Mouse (Mus musculus) heart, postnatal 25 days (tissue): Measurements from ENCODE around the gene Pola2. TPM values are rescaled to one million over a fixed set of nuclear protein-coding genes. Genes with fewer than 3 reads are reported as not detected.

Source experiments
- DNase-seq: peaks from one replicate; pipeline ENCODE4 v3.0.0; 2022; ENCODE audit warnings: low spot score
- intact Hi-C: fragments of 180-260 bp; cut with DNase I; formaldehyde crosslinking; loops from one replicate; pipeline ENCODE4 v1.15.1; 2025
- total RNA-seq, 2 experiments: library from RNA; stranded (reverse); gene quantifications; 2 replicates each; pipeline ENCODE4 v1.2.3; 2021

Pola2 gene
- total RNA-seq = 10 to 100 TPM in 1 of 2 experiments, 1 to 10 TPM in 1; 8.9 to 11.2 TPM

DNA sequence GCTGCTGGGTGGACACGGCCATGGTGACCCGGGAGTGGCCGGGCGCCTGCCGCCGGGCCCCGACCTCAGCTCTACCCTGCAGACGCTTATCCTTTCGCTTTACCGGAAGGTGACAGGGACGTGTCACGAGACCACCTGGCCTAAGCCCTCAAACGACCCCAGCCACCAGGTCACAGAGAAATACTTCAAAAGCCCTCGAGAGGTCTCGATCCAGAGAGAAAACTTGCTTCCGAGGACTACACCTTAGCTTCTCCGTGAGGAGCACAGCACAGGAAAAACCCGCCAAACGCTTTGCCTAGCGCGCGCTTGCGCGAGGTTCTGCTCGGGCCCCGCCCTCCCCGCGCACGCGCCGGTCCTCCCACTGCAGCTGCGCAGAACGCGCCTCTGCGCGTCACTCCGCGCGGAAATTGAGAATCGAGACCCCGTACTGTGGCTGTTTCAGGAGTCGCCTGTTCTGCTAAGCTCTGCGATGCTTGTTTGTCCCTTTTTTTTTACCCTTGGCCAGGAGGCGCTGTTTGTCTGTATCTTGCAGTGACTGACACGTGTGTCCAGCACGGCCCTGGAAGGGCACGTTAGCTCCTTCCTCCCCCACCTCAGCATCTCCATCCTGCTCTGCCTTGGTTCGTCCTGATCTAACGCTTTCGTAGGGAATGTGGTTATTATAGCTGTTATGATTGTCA lies at the start of gene Pola2:
Pola2 (minus strand) TSS at position 320 of the 680 bp plus-strand sequence.
- peak; percentile 77 for DNase-seq
- intact Hi-C loops = no loop called here

DNA sequence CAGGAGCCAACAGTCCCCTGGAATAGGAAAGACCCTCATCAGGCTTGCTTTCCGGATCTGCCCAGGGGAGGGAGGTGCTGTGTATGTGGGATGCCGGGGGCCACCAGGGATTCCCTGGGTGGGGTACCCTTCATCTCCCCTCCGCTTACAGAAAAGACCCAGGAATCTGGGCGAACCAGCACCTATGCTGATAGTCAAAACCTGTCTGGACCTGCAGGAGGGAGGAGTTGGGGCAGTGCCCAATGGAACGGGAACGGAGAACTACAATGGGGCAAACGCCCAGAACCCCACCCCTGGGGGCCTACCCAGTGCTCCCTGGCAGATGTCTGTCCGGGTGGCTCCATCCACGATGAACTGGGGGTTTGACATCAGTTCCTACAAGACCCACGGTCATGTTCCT lies 49.7 kb upstream of the Pola2 start:
- no peak for DNase-seq
- intact Hi-C loops = no loop called here

DNA sequence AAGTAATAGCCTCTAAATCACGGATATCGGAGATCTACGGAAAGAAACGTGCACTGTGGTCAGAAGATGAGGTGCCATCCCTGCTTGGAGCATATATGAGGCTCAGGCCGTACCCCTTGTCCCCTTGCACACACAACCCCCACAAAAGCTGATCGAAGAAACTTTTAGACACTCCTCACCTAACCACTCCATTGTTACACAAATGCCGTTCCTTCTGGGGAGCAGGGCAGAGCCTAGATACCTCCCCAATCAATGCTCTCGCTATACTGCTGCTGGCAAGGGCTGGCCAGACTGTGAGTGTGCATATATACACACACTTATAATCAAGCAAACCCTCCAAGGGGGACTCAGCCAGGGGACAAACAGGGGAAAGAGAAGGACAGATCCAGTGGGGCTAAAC lies 45.1 kb upstream of the Pola2 start:
- intact Hi-C loops = no loop called here
- DNase-seq = no peak

DNA sequence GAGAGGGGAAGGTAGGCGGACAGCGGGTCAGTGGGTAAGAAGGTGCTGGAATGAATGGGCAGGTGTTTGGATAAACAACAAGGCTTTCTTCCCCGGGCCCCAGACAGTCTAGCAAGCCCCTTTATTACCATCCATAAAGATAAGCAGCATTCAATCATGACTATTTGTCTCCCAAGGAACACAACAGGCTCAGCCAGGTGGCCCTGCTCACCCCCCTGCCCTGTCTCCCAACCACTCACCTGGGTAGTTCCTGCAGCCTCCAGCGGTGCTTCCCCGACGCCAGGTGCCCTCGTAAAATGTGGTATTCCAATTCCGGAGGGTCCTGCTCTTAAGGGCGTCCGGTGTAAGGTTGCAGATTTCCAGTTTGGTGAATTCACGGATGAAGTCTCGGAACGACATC lies 43.0 kb upstream of the Pola2 start:
- intact Hi-C loops = no loop called here
- no peak for DNase-seq

DNA sequence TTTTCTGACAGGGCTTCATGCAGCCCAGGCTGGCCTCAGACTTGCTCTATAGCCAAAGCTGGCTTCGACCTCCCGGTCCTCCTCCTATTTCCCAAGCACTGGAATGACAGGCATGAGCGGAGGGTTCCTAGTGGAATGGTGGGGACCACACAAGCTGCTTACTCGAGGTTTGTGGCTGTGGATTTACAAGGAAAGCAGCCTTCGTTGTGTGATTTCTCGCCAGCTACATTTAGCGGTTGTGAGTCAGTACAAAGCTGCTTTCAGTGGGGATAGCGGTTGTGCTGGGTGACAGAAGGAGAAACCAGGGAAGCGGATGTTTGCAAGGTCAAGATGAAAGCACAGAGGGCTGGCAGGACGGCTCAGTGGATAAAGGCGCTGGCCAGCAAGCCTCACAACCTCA lies 41.5 kb upstream of the Pola2 start:
- intact Hi-C loops = no loop called here
- no peak for DNase-seq

DNA sequence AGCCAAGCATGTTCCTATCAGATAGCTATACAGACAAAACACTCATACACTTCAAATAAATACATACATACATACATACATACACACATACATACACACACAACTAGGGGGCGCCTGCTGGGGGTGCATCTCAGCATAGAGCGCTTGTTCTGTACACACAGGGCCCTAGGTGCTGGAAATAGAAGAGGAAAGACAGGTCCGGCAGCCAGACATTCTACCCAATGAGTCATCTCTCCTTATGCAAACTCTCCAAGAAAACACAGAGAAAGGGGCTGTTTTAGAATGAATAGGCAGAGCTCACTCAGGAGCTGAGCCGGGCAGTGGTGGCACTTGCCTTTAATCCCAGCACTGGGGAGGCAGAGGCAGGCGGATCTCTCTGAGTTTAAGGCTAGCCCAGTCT lies 36.0 kb upstream of the Pola2 start:
- no peak for DNase-seq
- intact Hi-C loops = no loop called here

DNA sequence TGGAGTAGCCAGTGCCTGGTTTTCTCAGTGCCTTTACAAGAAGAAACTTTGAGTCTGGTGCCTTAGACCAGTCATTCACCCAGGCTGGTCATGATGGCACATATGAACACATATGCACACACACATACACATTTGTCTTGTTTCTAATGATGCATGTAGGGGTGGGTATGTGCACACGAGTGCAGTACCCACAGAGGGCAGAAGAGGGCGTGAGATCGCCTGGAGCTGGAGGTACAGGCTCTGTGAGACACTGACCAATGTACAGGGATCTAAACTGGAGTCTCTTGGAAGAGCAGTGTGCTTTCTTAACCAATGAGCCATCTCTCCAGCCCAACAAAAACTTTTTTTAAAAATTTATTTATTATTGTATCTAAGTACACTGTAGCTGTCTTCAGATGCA lies 34.2 kb upstream of the Pola2 start:
- DNase-seq = no peak
- intact Hi-C loops = no loop called here

DNA sequence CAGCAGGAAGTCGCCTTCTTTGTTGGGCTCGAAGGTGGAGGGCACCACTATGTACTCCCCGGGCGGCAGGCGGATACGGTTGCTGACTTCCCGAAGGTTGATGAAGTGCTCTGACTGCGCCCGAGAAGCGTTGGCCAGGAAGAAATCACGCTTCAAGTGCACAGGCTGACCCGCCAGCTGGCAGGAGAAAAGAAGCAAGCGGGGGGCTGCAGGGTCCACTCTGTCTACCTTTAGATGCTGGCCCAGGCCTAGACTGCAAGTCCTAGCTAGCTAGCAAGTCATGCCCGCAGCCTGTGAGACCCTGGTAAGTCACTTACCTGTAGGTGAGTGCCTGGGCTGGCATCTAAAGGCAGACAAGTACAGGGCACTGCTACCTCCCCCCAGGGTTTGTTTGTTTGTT lies 30.7 kb upstream of the Pola2 start:
- intact Hi-C loops = no loop called here

DNA sequence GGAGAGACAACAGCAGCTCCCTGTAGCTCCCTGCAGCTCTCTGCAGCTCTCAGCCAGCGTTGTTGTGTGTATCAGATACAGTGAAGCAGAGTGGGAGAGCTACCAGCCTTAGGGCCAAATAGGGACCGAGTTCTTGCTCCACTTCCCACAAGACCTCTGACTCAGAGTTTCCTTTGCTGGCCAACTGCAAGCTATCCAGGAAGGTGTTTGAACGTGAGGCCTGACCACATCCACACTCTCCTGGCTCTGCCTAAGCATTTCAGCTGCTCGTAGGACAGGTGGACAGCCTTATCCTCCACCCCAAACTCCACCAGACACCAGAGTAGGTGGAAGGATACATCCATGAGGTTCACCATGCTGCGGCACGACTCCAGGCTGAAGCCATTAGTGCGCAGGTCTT lies 28.0 kb upstream of the Pola2 start:
- intact Hi-C loops = no loop called here
- no peak for DNase-seq

More for the DNA sequence above, 30.7 kb upstream of the Pola2 start:
- no peak for DNase-seq

DNA sequence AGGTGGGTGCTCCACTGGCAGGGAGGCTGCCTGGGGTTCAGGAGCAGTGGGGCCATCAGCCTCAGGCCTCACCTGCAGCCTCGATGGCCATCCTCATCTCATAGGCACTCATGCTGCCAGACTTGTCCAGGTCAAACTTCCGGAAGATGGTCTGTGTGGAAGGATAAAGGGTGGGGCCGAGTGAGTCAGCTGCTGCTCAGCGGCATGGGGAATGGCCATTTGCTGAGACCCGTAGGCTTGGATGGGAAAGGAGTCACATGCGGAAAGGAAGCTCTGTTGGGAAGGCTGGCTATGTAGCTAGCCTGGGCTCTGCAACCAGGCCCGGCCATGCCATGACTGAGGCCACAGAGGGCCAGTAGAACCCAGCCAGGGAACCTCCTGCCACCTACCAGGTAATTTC lies 27.5 kb upstream of the Pola2 start:
- intact Hi-C loops = no loop called here

DNA sequence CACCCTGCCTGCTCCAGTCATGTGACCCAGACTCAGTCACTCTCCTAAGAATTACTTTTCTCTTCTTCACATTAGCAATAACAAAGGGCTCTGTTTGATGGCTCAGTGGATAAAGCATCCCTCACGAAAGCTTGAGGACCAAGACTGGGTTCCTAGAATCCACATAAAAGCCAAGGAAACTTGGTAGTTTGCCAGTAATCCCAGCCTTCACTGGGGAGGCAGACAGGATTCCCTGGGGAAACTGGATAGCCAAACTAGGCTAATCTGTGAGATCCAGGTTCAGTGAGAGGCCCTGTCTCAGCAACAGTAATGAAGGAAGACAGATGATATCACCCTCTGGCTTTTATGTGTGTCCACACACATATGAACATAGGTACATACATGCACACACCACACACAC lies 26.9 kb upstream of the Pola2 start:
- DNase-seq = no peak
- intact Hi-C loops = no loop called here

More for the DNA sequence above, 27.5 kb upstream of the Pola2 start:
- no peak for DNase-seq

DNA sequence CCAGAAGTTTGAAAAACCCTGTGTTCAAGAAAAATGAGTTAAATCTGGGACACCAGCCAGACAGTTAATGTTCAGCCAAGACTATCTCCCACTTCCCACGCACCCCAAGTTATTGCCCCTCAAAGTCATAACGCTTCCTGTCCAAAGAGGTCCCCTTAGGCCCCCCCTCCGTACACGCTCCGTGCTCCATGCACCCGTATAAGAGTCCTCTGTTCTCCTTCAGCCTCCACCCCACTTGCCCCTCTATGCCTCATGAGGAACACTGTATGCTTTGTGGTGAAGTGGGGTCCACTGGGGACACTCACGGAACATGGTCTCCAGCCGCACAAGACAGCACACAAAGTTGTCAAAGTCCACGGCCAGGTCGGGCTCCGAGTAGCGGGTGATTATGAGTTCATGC lies 26.0 kb upstream of the Pola2 start:
- DNase-seq = no peak
- intact Hi-C loops = no loop called here

DNA sequence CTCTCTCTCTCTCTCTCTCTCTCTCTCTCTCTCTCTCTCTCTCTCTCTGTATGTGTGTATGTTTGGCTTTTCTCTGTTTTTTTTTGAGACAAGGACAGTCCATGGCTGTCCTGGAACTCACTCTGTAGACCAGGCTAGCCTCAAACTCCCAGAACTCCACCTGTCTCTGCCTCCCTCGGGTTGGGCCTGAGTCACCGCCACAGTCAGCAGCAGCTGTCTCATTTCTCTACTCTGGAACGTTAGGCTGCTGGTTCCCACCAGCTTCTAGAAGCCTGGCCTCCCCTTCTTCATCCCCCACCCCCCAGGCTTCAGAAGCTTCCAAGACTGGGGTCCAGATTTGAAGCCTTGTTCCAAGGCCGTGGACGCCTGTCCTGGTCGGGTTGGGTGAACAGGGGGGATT lies 25.6 kb upstream of the Pola2 start:
- intact Hi-C loops = no loop called here
- DNase-seq = no peak

DNA sequence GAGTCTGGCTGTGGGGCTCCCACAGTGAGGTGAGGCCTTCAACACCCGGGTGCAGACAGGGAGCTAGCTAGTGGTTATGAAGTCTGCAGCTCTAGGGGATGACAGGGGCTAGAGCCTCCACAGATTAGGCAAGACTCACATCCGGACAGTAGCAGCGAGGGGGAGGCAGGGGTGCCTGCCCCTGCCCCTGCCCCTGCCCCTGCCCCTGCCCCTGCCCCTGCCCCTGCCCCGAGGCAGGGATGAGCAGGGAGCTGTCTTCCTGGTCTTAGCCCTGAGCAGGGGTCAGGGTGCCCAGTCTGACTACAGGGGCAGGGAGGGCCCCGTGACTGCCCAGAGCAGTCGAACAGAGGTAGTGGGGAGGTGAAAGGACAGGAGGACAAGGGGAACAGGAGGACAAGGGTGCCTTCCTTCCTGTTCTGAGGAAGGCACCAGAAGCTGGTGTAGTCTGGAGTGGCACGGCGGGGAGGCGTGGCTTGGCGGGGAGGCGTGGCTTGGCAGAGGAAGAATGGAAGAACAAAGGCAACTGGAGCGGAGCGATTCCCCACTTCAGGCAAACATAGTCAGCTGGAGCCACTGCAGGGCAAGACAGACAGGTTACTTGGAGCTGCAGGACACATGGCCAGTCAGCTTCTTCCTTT lies 24.9 kb upstream of the Pola2 start:
- no peak for DNase-seq
- intact Hi-C loops = no loop called here

DNA sequence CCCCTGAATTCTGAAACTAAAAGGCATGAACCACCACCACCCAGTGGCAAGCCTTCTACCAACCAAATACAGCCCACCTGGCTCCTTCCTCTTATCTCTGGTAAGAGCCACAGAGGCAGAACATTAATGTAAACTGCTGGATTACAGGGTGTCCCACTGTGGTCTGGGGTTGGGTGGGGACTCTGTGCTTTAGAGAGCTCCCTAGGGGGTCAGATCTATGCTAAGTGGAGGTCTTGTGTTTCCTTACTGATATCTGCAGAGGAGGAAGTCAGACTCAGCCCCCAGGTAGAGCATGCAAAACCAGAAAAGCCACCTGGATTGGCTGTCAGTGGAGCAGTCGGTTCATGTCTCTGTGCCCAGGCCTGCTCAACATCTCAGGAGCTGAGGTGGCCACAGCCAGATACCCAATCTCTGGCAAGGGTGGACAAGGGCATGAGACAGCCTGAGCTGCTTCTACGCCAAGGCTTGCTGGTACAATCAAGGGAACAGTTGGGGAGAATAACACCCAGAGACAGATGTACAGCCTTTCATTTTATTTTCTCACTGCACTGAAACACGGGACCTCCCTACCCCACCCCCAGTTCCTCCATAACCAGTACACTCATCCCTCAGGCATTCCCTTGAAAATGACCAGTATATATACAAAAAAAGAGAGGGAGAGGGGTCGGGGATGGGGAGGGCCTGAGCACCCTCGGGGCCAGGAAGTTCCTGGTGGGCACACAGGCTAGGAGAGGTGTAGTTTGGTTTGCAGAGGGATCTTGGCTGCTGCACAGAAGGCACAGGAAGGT lies 24.2 kb upstream of the Pola2 start:
- DNase-seq = no peak
- intact Hi-C loops = no loop called here

DNA sequence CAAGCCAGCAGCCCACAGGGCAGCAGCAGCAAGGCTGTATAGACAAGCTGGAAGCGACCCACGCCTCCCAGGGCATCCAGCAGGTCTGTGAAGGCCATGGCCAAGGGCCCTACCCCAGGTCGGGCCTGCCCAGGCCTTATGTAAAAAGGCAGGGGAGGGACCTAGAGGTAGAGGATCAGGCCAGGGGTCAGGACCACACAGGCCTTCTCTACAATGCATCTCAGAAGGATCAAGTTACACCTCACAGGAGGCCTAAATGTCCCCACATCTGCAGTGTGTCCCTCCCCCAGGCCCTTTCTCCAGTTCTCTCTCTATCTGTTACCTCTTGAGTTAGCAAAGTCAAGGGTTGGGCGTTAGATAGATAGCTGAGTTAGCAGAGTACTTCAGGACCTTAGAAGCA lies 22.0 kb upstream of the Pola2 start, which contains the start of gene Slc22a20:
Slc22a20 (minus strand) TSS at position 101 of the 400 bp plus-strand sequence.
- intact Hi-C loops = no loop called here
- DNase-seq = no peak

DNA sequence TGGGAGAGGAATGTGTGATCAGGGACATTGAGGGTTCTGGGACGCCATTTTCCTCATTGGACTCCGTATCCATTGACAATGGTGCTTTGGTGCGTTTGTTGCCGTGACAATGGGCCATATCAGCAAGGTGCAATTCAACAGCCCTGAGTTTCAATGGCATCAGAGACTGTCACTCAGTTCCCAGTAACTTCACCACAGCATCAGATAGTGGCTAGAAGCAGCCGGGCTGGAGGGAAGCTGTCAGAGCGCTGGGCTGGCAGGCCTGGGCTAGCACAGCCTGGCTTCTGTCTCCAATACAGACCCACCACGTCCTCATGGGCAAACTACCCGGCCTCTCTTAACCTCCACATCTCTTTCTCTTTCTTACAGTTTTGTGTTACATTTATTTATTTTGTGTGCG lies 16.5 kb upstream of the Pola2 start:
- DNase-seq = no peak
- intact Hi-C loops = loop anchor here (5.0 kb wide), 1 partner anchor 132 kb away; no protein-coding TSS in a partner anchor

DNA sequence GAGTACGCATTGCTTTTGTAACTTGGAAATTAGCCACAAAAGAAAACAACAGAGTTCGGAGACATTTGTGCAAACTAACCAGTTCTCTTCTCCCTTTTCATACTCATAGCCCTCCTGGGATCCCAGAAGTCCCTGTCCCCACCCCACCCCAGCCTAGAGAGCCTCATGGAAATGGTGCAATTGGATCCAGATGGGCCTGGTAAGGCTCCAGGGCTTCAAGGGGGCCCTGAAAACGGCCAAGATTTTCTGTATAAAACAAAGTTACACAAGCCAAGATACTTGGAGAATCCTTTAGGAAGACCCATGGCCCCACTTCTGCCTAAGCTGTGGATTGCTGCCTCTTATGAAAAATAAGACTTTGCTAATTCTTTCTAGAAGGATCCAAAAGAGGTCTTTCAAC lies 13.7 kb upstream of the Pola2 start:
- no peak for DNase-seq
- intact Hi-C loops = no loop called here

DNA sequence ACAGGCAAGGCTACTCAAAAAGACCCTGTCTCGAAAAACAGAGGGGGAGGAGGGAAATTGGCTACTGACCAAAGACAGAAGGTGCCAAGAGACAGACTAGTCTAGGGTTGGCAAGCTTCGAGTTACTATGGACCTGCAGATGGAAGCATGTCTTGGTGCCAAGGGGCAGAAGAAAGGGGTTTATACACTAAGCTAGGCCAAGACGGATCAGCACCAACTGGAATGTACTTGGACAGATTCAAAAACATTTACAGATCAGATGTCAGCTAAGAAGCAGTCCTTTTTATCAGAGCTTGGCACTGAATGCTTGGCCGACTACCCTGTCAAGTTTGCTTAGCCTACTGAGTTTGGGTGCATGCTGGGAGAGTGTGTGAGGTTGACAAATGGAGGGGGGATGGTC lies 11.7 kb upstream of the Pola2 start:
- DNase-seq = no peak
- intact Hi-C loops = no loop called here

DNA sequence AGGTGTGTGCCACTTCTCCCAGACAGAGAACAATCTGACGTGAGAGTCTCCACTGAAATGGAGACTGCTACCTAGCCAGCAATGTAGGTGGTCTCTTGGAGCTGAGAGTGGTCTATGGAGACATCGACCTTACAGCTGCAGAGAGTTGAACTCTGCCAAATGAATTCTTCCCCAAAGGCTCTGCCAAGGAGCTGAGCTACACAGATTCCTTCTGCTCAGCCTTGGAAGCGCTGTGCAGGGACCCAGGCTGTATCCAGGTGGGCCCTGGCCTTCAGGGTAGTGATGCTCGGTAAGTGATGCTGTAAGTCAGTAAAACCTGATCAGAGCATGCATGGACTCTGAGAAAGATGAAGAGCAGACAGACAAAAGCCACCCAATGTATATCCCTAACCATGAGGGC lies 11.1 kb upstream of the Pola2 start:
- intact Hi-C loops = no loop called here
- DNase-seq = no peak

DNA sequence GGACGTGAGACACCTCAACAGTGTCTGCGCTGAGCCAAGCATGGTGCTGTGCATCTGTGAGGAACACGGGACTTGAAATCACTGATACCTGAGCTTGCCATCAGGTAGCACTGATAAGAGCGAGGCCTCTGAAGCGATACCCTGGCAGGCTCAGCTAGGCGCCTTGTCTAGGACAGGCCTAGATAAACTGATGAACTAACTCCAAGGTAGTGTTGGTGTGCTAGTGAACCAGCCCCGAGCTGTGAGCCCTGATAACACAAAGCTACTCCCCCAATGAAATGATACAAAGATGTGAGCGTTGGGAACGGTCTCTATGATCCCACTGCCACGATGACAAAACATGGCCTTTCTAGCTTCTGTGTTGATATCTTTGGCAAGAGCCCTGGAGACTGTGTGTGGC lies 3.7 kb upstream of the Pola2 start:
- intact Hi-C loops = loop anchor here (1.0 kb wide), 1 partner anchor 159 kb away; no protein-coding TSS in a partner anchor
- DNase-seq = no peak
